Mouse (Mus musculus): ENCODE results near the gene Ppme1. TPM values are rescaled to one million over a fixed set of nuclear protein-coding genes. Genes with fewer than 3 reads are reported as not detected.

The Ppme1 gene
- total and polyA plus RNA-seq, 3 experiments: 29.5 to 74.0 TPM; not detected in 1

- Histone ChIP-seq H3K9ac (ENCODE audit: control insufficient read depth, low read depth, low read length, poor library complexity, severe bottlenecking) (no peak overlapping the region), H3K36me3 (ENCODE audit: control insufficient read depth in 1 of 2, insufficient read depth in 2 of 2, low read length in 2 of 2) (no peaks in the 10 kb centered on the region), H3K4me3 (ENCODE audit: control insufficient read depth in 1 of 2, insufficient read depth in 1 of 2, low read depth in 2 of 2, low read length in 2 of 2) (no peak overlapping the region; a peak in 1 of 4 replicates), H3K4me1 (ENCODE audit: control insufficient read depth in 1 of 2, insufficient read depth in 2 of 2, low read length in 2 of 2) (peaks cover 0 to 8% of the 10 kb centered on the region in 2 experiments; a peak in 1 of 4 replicates), H3K27me3 (ENCODE audit: control insufficient read depth in 1 of 2, insufficient read depth in 2 of 2, low read length in 2 of 2) (no peaks in the 10 kb centered on the region), H3K9me3 (replicated peaks; ENCODE audit: insufficient read depth, low read length) (no peaks in the 10 kb centered on the region), H3K79me2 (ENCODE audit: control insufficient read depth, insufficient read depth, low read length, poor library complexity) (no peaks in the 10 kb centered on the region), H3K27ac (ENCODE audit: control insufficient read depth, low read depth, low read length) (no peak overlapping the region)
- peak; percentile 38 for DNase-seq (ENCODE audit: low read depth, low spot score)
- TF ChIP-seq TBP (IDR thresholded peaks at IDR 0.05; ENCODE audit: low read depth, low read length) (no peak), MXI1 (IDR thresholded peaks at IDR 0.05; ENCODE audit: low read depth, low read length) (no peak), RCOR1 (IDR thresholded peaks at IDR 0.05; ENCODE audit: low read depth, low read length) (no peak), MYB (IDR thresholded peaks at IDR 0.05; ENCODE audit: low read depth, low read length) (no peak)
Measured at GRCm38 (mm10) chr7:100317534-100317933, 54.6 kb downstream of the Ppme1 start.

GRCm38 (mm10) chr7:100316924-100317323 lies 55.2 kb downstream of the Ppme1 start:
- Histone ChIP-seq H3K27ac (ENCODE audit: control insufficient read depth, low read depth, low read length) (no peak overlapping the region), H3K79me2 (ENCODE audit: control insufficient read depth, insufficient read depth, low read length, poor library complexity) (no peaks in the 10 kb centered on the region)
- DNase-seq (ENCODE audit: low read depth, low spot score): peak; percentile 55

GRCm38 (mm10) chr7:100312716-100313115 lies 59.4 kb downstream of the Ppme1 start:
- TF ChIP-seq SIN3A (IDR thresholded peaks at IDR 0.05; ENCODE audit: low read length) (no peak), NRF1 (IDR thresholded peaks at IDR 0.05; ENCODE audit: insufficient read depth, low read depth, low read length, poor library complexity, severe bottlenecking) (no peak), KAT2A (conservative IDR thresholded peaks at IDR 0.05; ENCODE audit: low read depth, low read length) (no peak), MEF2A (IDR thresholded peaks at IDR 0.05; ENCODE audit: extremely low read depth, insufficient replicate concordance, low read depth, low read length, poor library complexity, severe bottlenecking) (no peak), CTCF (IDR thresholded peaks at IDR 0.05 in 2 of 3, conservative IDR thresholded peaks at IDR 0.05 in 1 of 3; ENCODE audit: control insufficient read depth in 1 of 3, insufficient read depth in 1 of 3, low read depth in 2 of 3, low read length in 3 of 3, poor library complexity in 1 of 3, severe bottlenecking in 1 of 3) (no peak), GABPA (IDR thresholded peaks at IDR 0.05; ENCODE audit: low read depth, low read length) (no peak), USF2 (IDR thresholded peaks at IDR 0.05; ENCODE audit: borderline replicate concordance in 1 of 2, insufficient read depth in 1 of 2, low read depth in 1 of 2, low read length in 2 of 2) (no peak), CHD1 (IDR thresholded peaks at IDR 0.05; ENCODE audit: low read depth, low read length) (no peak), MAZ (IDR thresholded peaks at IDR 0.05; ENCODE audit: low read depth, low read length) (no peak), MYB (IDR thresholded peaks at IDR 0.05; ENCODE audit: low read depth, low read length) (no peak), MAFK (IDR thresholded peaks at IDR 0.05; ENCODE audit: borderline replicate concordance, low read depth, low read length) (no peak), HCFC1 (IDR thresholded peaks at IDR 0.05; ENCODE audit: low read depth, low read length) (no peak), SMC3 (IDR thresholded peaks at IDR 0.05; ENCODE audit: low read depth, low read length) (no peak), ELF1 (IDR thresholded peaks at IDR 0.05; ENCODE audit: low read depth, low read length) (no peak), ETS1 (IDR thresholded peaks at IDR 0.05; ENCODE audit: low read depth, low read length) (no peak), BHLHE40 (IDR thresholded peaks at IDR 0.05; ENCODE audit: borderline replicate concordance, low read depth, low read length) (no peak), TCF12 (IDR thresholded peaks at IDR 0.05; ENCODE audit: low read depth, low read length) (no peak), NELFE (IDR thresholded peaks at IDR 0.05; ENCODE audit: low read depth, low read length) (no peak), TBP (IDR thresholded peaks at IDR 0.05; ENCODE audit: low read depth, low read length) (no peak)
- Histone ChIP-seq H3K9ac (ENCODE audit: control insufficient read depth, low read depth, low read length, poor library complexity, severe bottlenecking) (no peak overlapping the region), H3K9me3 (replicated peaks; ENCODE audit: insufficient read depth, low read length) (no peaks in the 10 kb centered on the region), H3K36me3 (ENCODE audit: control insufficient read depth in 1 of 2, insufficient read depth in 2 of 2, low read length in 2 of 2) (no peaks in the 10 kb centered on the region), H3K27ac (ENCODE audit: control insufficient read depth, low read depth, low read length) (no peak overlapping the region), H3K4me1 (ENCODE audit: control insufficient read depth in 1 of 2, insufficient read depth in 2 of 2, low read length in 2 of 2) (peaks cover 0 to 5% of the 10 kb centered on the region in 2 experiments; a peak in 1 of 4 replicates), H3K4me3 (ENCODE audit: control insufficient read depth in 1 of 2, insufficient read depth in 1 of 2, low read depth in 2 of 2, low read length in 2 of 2) (no peak overlapping the region), H3K79me2 (ENCODE audit: control insufficient read depth, insufficient read depth, low read length, poor library complexity) (no peaks in the 10 kb centered on the region), H3K27me3 (ENCODE audit: control insufficient read depth in 1 of 2, insufficient read depth in 2 of 2, low read length in 2 of 2) (no peaks in the 10 kb centered on the region)
- DNase-seq (ENCODE audit: low read depth, low spot score): no peak

More at GRCm38 (mm10) chr7:100316924-100317323, 55.2 kb downstream of the Ppme1 start:
- H3K36me3 ChIP-seq (ENCODE audit: control insufficient read depth in 1 of 2, insufficient read depth in 2 of 2, low read length in 2 of 2): no peaks in the 10 kb centered on the region
- H3K9ac ChIP-seq (ENCODE audit: control insufficient read depth, low read depth, low read length, poor library complexity, severe bottlenecking): no peak overlapping the region; the same call in 1 of the 2 replicates
- H3K4me3 ChIP-seq (ENCODE audit: control insufficient read depth in 1 of 2, insufficient read depth in 1 of 2, low read depth in 2 of 2, low read length in 2 of 2): no peak overlapping the region
- H3K9me3 ChIP-seq (replicated peaks; ENCODE audit: insufficient read depth, low read length): no peaks in the 10 kb centered on the region
- H3K4me1 ChIP-seq (ENCODE audit: control insufficient read depth in 1 of 2, insufficient read depth in 2 of 2, low read length in 2 of 2): peaks cover 0 to 8% of the 10 kb centered on the region in 2 experiments; a peak in 1 of 4 replicates
- H3K27me3 ChIP-seq (ENCODE audit: control insufficient read depth in 1 of 2, insufficient read depth in 2 of 2, low read length in 2 of 2): no peaks in the 10 kb centered on the region
- TF ChIP-seq TBP (IDR thresholded peaks at IDR 0.05; ENCODE audit: low read depth, low read length) (no peak), JUND (IDR thresholded peaks at IDR 0.05; ENCODE audit: low read depth, low read length) (no peak)

Measured in MEL (cell line).